26 mouse cellular contexts compared by ENCODE assay signal in genomic region chr10:51720904-51721303, GRCm38 (mm10). TPM values are rescaled to one million over a fixed set of nuclear protein-coding genes. Genes with fewer than 3 reads are reported as not detected.
A peak's percentile ranks its signal among the peaks of the same experiment; 100 is the strongest.
DNase-seq lines count a peak whose midpoint lies in the region; ATAC-seq and TF ChIP-seq lines count a peak whose summit lies in the region.
"Had no signal": no experiment of that assay in that cellular context is flagged by ENCODE, and none has a peak within 500 bp of the region (broad histone marks: within the 10 kb centered on the region; RNA-seq: fewer than 3 reads in every experiment).

No protein-coding gene starts in this region.

- no peaks in the 10 kb centered on the region for H3K36me3 ChIP-seq in kidney, embryonic 14.5 days (ENCODE audit: control insufficient read depth, insufficient read depth, low read length)
- no peaks in the 10 kb centered on the region for H3K36me3 ChIP-seq in liver, adult 2 months (ENCODE audit: control insufficient read depth, insufficient read depth, low read length)
- H3K36me3 ChIP-seq in liver, embryonic 11.5 days (ENCODE audit: control insufficient read depth, insufficient read depth, low read length): no peaks in the 10 kb centered on the region
- no peaks in the 10 kb centered on the region for H3K36me3 ChIP-seq in intestine, embryonic 15.5 days
- no peaks in the 10 kb centered on the region for H3K36me3 ChIP-seq in neural tube, embryonic 15.5 days
- H3K36me3 ChIP-seq in midbrain, embryonic 10.5 days: no peaks in the 10 kb centered on the region
- H3K36me3 ChIP-seq: embryonic facial prominence, embryonic 13.5 days; forebrain, embryonic 12.5 days; heart, embryonic 12.5 days; hindbrain, embryonic 10.5 days had no signal

- H3K9ac ChIP-seq in kidney, embryonic 14.5 days (ENCODE audit: low read depth, low read length): no peak overlapping the region
- no peak overlapping the region for H3K9ac ChIP-seq in liver, adult 2 months (ENCODE audit: low read depth, low read length)
- no peak overlapping the region for H3K9ac ChIP-seq in liver, embryonic 11.5 days (ENCODE audit: low read depth, low read length)
- H3K9ac ChIP-seq in intestine, embryonic 15.5 days: no peak overlapping the region
- no peak overlapping the region for H3K9ac ChIP-seq in neural tube, embryonic 15.5 days (replicated peaks)
- H3K9ac ChIP-seq: embryonic facial prominence, embryonic 13.5 days; forebrain, embryonic 12.5 days; heart, embryonic 12.5 days; hindbrain, embryonic 14.5 days had no signal

- no peak for TF ChIP-seq CTCF in liver, adult 2 months (IDR thresholded peaks at IDR 0.05; ENCODE audit: low read depth, low read length)

- no peaks in the 10 kb centered on the region for H3K9me3 ChIP-seq in kidney, embryonic 14.5 days (ENCODE audit: control insufficient read depth, low read length)
- no peaks in the 10 kb centered on the region for H3K9me3 ChIP-seq in liver, embryonic 11.5 days (ENCODE audit: control insufficient read depth, low read length)
- no peaks in the 10 kb centered on the region for H3K9me3 ChIP-seq in intestine, embryonic 15.5 days
- no peaks in the 10 kb centered on the region for H3K9me3 ChIP-seq in neural tube, embryonic 15.5 days (replicated peaks)
- H3K9me3 ChIP-seq in midbrain, embryonic 10.5 days (replicated peaks): no peaks in the 10 kb centered on the region
- H3K9me3 ChIP-seq: embryonic facial prominence, embryonic 13.5 days; forebrain, embryonic 12.5 days; heart, embryonic 12.5 days; hindbrain, embryonic 10.5 days had no signal

- no peaks in the 10 kb centered on the region for H3K27me3 ChIP-seq in kidney, embryonic 14.5 days (ENCODE audit: control insufficient read depth, insufficient read depth, low read length)
- no peaks in the 10 kb centered on the region for H3K27me3 ChIP-seq in liver, adult 2 months (ENCODE audit: control insufficient read depth, insufficient read depth, low read length)
- no peaks in the 10 kb centered on the region for H3K27me3 ChIP-seq in liver, embryonic 11.5 days (replicated peaks; ENCODE audit: control insufficient read depth, insufficient read depth, low read length)
- no peaks in the 10 kb centered on the region for H3K27me3 ChIP-seq in intestine, embryonic 15.5 days (replicated peaks)
- H3K27me3 ChIP-seq in neural tube, embryonic 15.5 days (replicated peaks): no peaks in the 10 kb centered on the region
- no peaks in the 10 kb centered on the region for H3K27me3 ChIP-seq in midbrain, embryonic 10.5 days (ENCODE audit: low read depth, poor library complexity, severe bottlenecking)
- H3K27me3 ChIP-seq: embryonic facial prominence, embryonic 13.5 days; forebrain, embryonic 12.5 days; heart, embryonic 12.5 days had no signal

- no peak for TF ChIP-seq POLR2A in liver, adult 2 months (IDR thresholded peaks at IDR 0.05; ENCODE audit: extremely low read depth, insufficient read depth, low read length)

- H3K4me3 ChIP-seq in kidney, embryonic 14.5 days (ENCODE audit: low read length): no peak overlapping the region
- no peak overlapping the region for H3K4me3 ChIP-seq in liver, adult 2 months (ENCODE audit: insufficient read depth, low read depth, low read length)
- no peak overlapping the region for H3K4me3 ChIP-seq in liver, embryonic 11.5 days (ENCODE audit: low read depth, low read length)
- no peak overlapping the region for H3K4me3 ChIP-seq in intestine, embryonic 15.5 days (replicated peaks)
- no peak overlapping the region for H3K4me3 ChIP-seq in neural tube, embryonic 15.5 days (replicated peaks)
- H3K4me3 ChIP-seq in midbrain, embryonic 10.5 days: no peak overlapping the region
- H3K4me3 ChIP-seq: embryonic facial prominence, embryonic 13.5 days; forebrain, embryonic 12.5 days; heart, embryonic 12.5 days; hindbrain, embryonic 10.5 days had no signal

- ATAC-seq in kidney, embryonic 14.5 days (ENCODE audit: low FRiP score, low TSS enrichment): peak; percentile 81; the same call in 1 of the 2 replicates
- ATAC-seq in liver, embryonic 11.5 days (replicated peaks; ENCODE audit: low FRiP score): no peak
- ATAC-seq in intestine, embryonic 15.5 days: peak; percentile 89
- ATAC-seq in neural tube, embryonic 15.5 days (ENCODE audit: low FRiP score): no peak
- ATAC-seq: forebrain, embryonic 16.5 days had no signal

- no peak for DNase-seq in kidney, adult 11 months
- peak; percentile 59 for DNase-seq in liver, adult 2 months (ENCODE audit: extremely low read depth, low read depth, low spot score)
- no peak for DNase-seq in liver, embryonic 11.5 days (ENCODE audit: low spot score)
- peak; percentile 4 for DNase-seq in mesoderm, embryonic 11.5 days (ENCODE audit: low read depth, low spot score)
- DNase-seq in midbrain, embryonic 10.5 days (ENCODE audit: low spot score): no peak
- DNase-seq: adrenal gland, adult 2 months; adrenal gland, postnatal 25 days; cerebellum, adult 18-20 months; cerebellum, adult 9-11 months; cerebellum, postnatal 36 days; gastrocnemius, postnatal 14 days had no signal

- WGBS in kidney, embryonic 14.5 days: 37% methylated on average over 3 of the region's 3 CpGs
- WGBS in liver, adult 2 months: 18% methylated on average over 3 of the region's 3 CpGs
- 51% methylated on average over 3 of the region's 3 CpGs for whole genome bisulfite sequencing in liver, embryonic 11.5 days
- WGBS in intestine, embryonic 15.5 days: 9% methylated on average over 3 of the region's 3 CpGs
- 27% methylated on average over 3 of the region's 3 CpGs for WGBS in neural tube, embryonic 15.5 days
- 83% methylated on average over 3 of the region's 3 CpGs for WGBS in midbrain, embryonic 10.5 days

- H3K79me2 ChIP-seq in liver, adult 2 months (ENCODE audit: control insufficient read depth, insufficient read depth, low read length): no peaks in the 10 kb centered on the region

- no peak overlapping the region for H3K4me2 ChIP-seq in kidney, embryonic 14.5 days (replicated peaks; ENCODE audit: low read depth, low read length)
- no peak overlapping the region for H3K4me2 ChIP-seq in liver, embryonic 11.5 days
- no peak overlapping the region for H3K4me2 ChIP-seq in intestine, embryonic 15.5 days (replicated peaks)
- H3K4me2 ChIP-seq in neural tube, embryonic 15.5 days: no peak overlapping the region
- H3K4me2 ChIP-seq: embryonic facial prominence, embryonic 13.5 days; forebrain, embryonic 12.5 days; heart, embryonic 12.5 days; hindbrain, embryonic 14.5 days had no signal

- H3K27ac ChIP-seq in kidney, embryonic 14.5 days (ENCODE audit: low read depth, low read length): no peak overlapping the region
- no peak overlapping the region for H3K27ac ChIP-seq in liver, adult 2 months (replicated peaks; ENCODE audit: insufficient read depth, low read depth, low read length)
- no peak overlapping the region for H3K27ac ChIP-seq in liver, embryonic 11.5 days (ENCODE audit: low read depth, low read length)
- no peak overlapping the region for H3K27ac ChIP-seq in intestine, embryonic 15.5 days
- no peak overlapping the region for H3K27ac ChIP-seq in neural tube, embryonic 15.5 days (replicated peaks)
- H3K27ac ChIP-seq in midbrain, embryonic 10.5 days (replicated peaks): no peak overlapping the region
- H3K27ac ChIP-seq: embryonic facial prominence, embryonic 13.5 days; forebrain, embryonic 12.5 days; hindbrain, embryonic 10.5 days; hindbrain, embryonic 14.5 days had no signal

- H3K4me1 ChIP-seq in kidney, embryonic 14.5 days (ENCODE audit: control insufficient read depth, insufficient read depth, low read length): no peaks in the 10 kb centered on the region
- H3K4me1 ChIP-seq in liver, adult 2 months (ENCODE audit: control insufficient read depth, insufficient read depth, low read length): peaks cover 4% of the 10 kb centered on the region; the same call in 1 of the 2 replicates
- H3K4me1 ChIP-seq in liver, embryonic 11.5 days (replicated peaks; ENCODE audit: control insufficient read depth, insufficient read depth, low read length): no peaks in the 10 kb centered on the region
- no peaks in the 10 kb centered on the region for H3K4me1 ChIP-seq in intestine, embryonic 15.5 days (replicated peaks)
- H3K4me1 ChIP-seq in neural tube, embryonic 15.5 days: no peaks in the 10 kb centered on the region
- no peaks in the 10 kb centered on the region for H3K4me1 ChIP-seq in midbrain, embryonic 10.5 days
- H3K4me1 ChIP-seq: embryonic facial prominence, embryonic 13.5 days; forebrain, embryonic 12.5 days; heart, embryonic 12.5 days; hindbrain, embryonic 10.5 days had no signal

RNA-seq across cellular contexts. Expression of gene Rfx6, which starts 43.3 kb away (rescaled TPM):
- polyA plus RNA-seq in kidney, embryonic 14.5 days (2014; fragmentation: Nextera tagmentation; extraction: Ambion mirVana): not detected in 2 replicates
- not detected in 2 replicates for total RNA-seq in liver, adult 2 months (2014; rRNA removed)
- polyA plus RNA-seq in liver, adult 2 months (2012; rRNA removed): not detected in 2 replicates
- 0.19 and 0.45 TPM in 2 replicates for polyA plus RNA-seq in liver, embryonic 11.5 days (2014; fragmentation: Nextera tagmentation; extraction: Ambion mirVana)
- 2.0 and 2.2 TPM in 2 replicates for polyA plus RNA-seq in intestine, embryonic 15.5 days (2015; fragmentation: Nextera tagmentation; extraction: Ambion mirVana)
- polyA plus RNA-seq in neural tube, embryonic 15.5 days (2015; fragmentation: Nextera tagmentation; extraction: Ambion mirVana): 0.45 and 0.46 TPM in 2 replicates
- not detected in 2 replicates for polyA plus RNA-seq in midbrain, embryonic 10.5 days (2016; fragmentation: Nextera tagmentation; extraction: Ambion mirVana)
- total RNA-seq: adrenal gland, adult 2 months; adrenal gland, postnatal 25 days; ES-E14; gastrocnemius, adult 18-20 months; gastrocnemius, postnatal 14 days; heart, adult 8-10 months; heart, postnatal 25 days had no signal
- polyA plus RNA-seq: adrenal gland, adult 2 months; embryonic facial prominence, embryonic 13.5 days; forebrain, embryonic 12.5 days; forebrain, embryonic 16.5 days; gonadal fat pad, adult 2 months; heart, embryonic 12.5 days; heart, embryonic 16.5 days; hindbrain, embryonic 10.5 days; hindbrain, embryonic 14.5 days had no signal

Comparison
In these comparisons a context has a peak if more than half of its experiments do, and no peak if none do; other contexts are left out.
1. DNase-seq: peak in liver, adult 2 months (single experiment) and mesoderm, embryonic 11.5 days (single experiment); none in kidney, adult 11 months (single experiment), liver, embryonic 11.5 days (single experiment) and midbrain, embryonic 10.5 days (single experiment).
2. ATAC-seq: peak in kidney, embryonic 14.5 days (single experiment) and intestine, embryonic 15.5 days (single experiment); none in liver, embryonic 11.5 days (single experiment) and neural tube, embryonic 15.5 days (single experiment).